ENCODE assay signal across 16 mouse cellular contexts in the genomic region with DNA sequence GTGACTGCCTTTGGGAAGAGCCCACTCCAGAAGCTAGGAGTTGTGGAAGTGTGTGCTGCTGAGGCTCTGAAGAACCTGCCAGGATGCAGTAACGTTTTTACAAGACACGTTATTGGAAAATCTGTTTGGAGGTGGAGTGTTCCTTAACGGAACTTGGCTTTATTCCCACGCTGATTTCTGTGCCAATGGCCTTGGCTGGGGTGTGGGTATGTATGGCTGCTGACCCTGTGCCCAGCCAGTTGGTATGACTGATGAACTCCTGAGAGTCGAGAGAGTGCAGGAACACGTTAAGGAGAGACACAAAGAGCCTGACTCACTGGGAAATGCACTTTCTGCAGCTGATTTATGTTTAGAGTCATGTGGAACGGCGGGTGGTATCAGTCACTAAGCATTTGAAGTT.
DNase-seq lines count a peak whose midpoint lies in the region; ATAC-seq and TF ChIP-seq lines count a peak whose summit lies in the region.
"Had no signal": no experiment of that assay in that cellular context is flagged by ENCODE, and none has a peak within 500 bp of the region (broad histone marks: within the 10 kb centered on the region; RNA-seq: fewer than 3 reads in every experiment).

No protein-coding gene starts in this region.

- no peaks in the 10 kb centered on the region for H3K9me3 ChIP-seq in hindbrain, postnatal 0 days (ENCODE audit: low read length)
- no peaks in the 10 kb centered on the region for H3K9me3 ChIP-seq in hindbrain, embryonic 10.5 days
- no peaks in the 10 kb centered on the region for H3K9me3 ChIP-seq in lung, embryonic 14.5 days (ENCODE audit: low read depth, low read length)
- H3K9me3 ChIP-seq: embryonic facial prominence, embryonic 10.5 days; forebrain, embryonic 15.5 days; heart, embryonic 13.5 days had no signal

- no peaks in the 10 kb centered on the region for H3K4me1 ChIP-seq in hindbrain, postnatal 0 days (ENCODE audit: insufficient read depth, low read length)
- H3K4me1 ChIP-seq in hindbrain, embryonic 10.5 days (replicated peaks): no peaks in the 10 kb centered on the region
- H3K4me1 ChIP-seq in lung, embryonic 14.5 days (ENCODE audit: insufficient read depth): no peaks in the 10 kb centered on the region
- H3K4me1 ChIP-seq: embryonic facial prominence, embryonic 10.5 days; forebrain, embryonic 15.5 days; heart, embryonic 13.5 days had no signal

- WGBS in hindbrain, postnatal 0 days: 58% methylated on average over 8 of the region's 8 CpGs
- 92% methylated on average over 8 of the region's 8 CpGs for WGBS in hindbrain, embryonic 10.5 days
- WGBS in lung, embryonic 14.5 days: 62% methylated on average over 8 of the region's 8 CpGs

- H3K4me3 ChIP-seq in hindbrain, postnatal 0 days (ENCODE audit: low read length): no peak overlapping the region
- H3K4me3 ChIP-seq in hindbrain, embryonic 10.5 days: no peak overlapping the region
- H3K4me3 ChIP-seq in lung, embryonic 14.5 days (ENCODE audit: low read depth, low read length): no peak overlapping the region
- H3K4me3 ChIP-seq: embryonic facial prominence, embryonic 10.5 days; erythroblast, embryonic 14.5 days; forebrain, embryonic 15.5 days; heart, embryonic 13.5 days had no signal

- no peaks in the 10 kb centered on the region for H3K27me3 ChIP-seq in hindbrain, postnatal 0 days (ENCODE audit: insufficient read depth, low read length)
- no peaks in the 10 kb centered on the region for H3K27me3 ChIP-seq in hindbrain, embryonic 10.5 days (ENCODE audit: insufficient read depth, poor library complexity, severe bottlenecking)
- no peaks in the 10 kb centered on the region for H3K27me3 ChIP-seq in lung, embryonic 14.5 days (ENCODE audit: insufficient read depth, low read length)
- H3K27me3 ChIP-seq: forebrain, embryonic 15.5 days; heart, embryonic 13.5 days had no signal

- peak; percentile 20 for DNase-seq in hindbrain, postnatal 0 days (ENCODE audit: low spot score)
- no peak for DNase-seq in hindbrain, embryonic 10.5 days (ENCODE audit: low spot score)
- DNase-seq in lung, embryonic 14.5 days: peak; percentile 25
- DNase-seq in lung, postnatal 10 days: no peak
- peak; percentile 6 for DNase-seq in adipocyte (ENCODE audit: low spot score)
- peak; percentile 32 to 53 for DNase-seq in adrenal gland, postnatal 36 days
- DNase-seq in right cerebral cortex, adult 2 months (ENCODE audit: low spot score in 2 of 2): no peak
- DNase-seq: lung, adult 2 months; midbrain, embryonic 14.5 days; thymus, postnatal 36 days had no signal

- ATAC-seq in hindbrain, postnatal 0 days: no peak
- no peak for ATAC-seq in lung, embryonic 14.5 days (ENCODE audit: insufficient read depth)
- no peak for ATAC-seq in erythroblast, adult 5-6 weeks (replicated peaks; ENCODE audit: low FRiP score, poor library complexity, severe bottlenecking)
- ATAC-seq: forebrain, embryonic 15.5 days had no signal

- no peak overlapping the region for H3K9ac ChIP-seq in hindbrain, postnatal 0 days (replicated peaks; ENCODE audit: low read length)
- H3K9ac ChIP-seq in lung, embryonic 14.5 days: no peak overlapping the region
- H3K9ac ChIP-seq: forebrain, embryonic 15.5 days; heart, embryonic 13.5 days had no signal

- no peak for TF ChIP-seq CTCF in hindbrain, postnatal 0 days (IDR thresholded peaks at IDR 0.05; ENCODE audit: low read depth)
- no peak for TF ChIP-seq CTCF in lung, embryonic 14.5 days (IDR thresholded peaks at IDR 0.05; ENCODE audit: low read depth)

- H3K27ac ChIP-seq in hindbrain, postnatal 0 days: no peak overlapping the region
- no peak overlapping the region for H3K27ac ChIP-seq in hindbrain, embryonic 10.5 days
- H3K27ac ChIP-seq in lung, embryonic 14.5 days (ENCODE audit: low read depth): no peak overlapping the region
- H3K27ac ChIP-seq: embryonic facial prominence, embryonic 10.5 days; forebrain, embryonic 15.5 days; heart, embryonic 13.5 days had no signal

- H3K36me3 ChIP-seq in hindbrain, postnatal 0 days (ENCODE audit: insufficient read depth, low read length): peaks cover 8% of the 10 kb centered on the region; the same call in 1 of the 2 replicates
- H3K36me3 ChIP-seq in hindbrain, embryonic 10.5 days: peaks cover 87% of the 10 kb centered on the region
- H3K36me3 ChIP-seq in lung, embryonic 14.5 days (ENCODE audit: insufficient read depth): peaks cover 34% of the 10 kb centered on the region; the same call in 1 of the 2 replicates

- H3K4me2 ChIP-seq in hindbrain, postnatal 0 days (ENCODE audit: low read depth, low read length): no peak overlapping the region
- no peak overlapping the region for H3K4me2 ChIP-seq in lung, embryonic 14.5 days
- H3K4me2 ChIP-seq: forebrain, embryonic 15.5 days; heart, embryonic 13.5 days; liver, embryonic 11.5 days had no signal

Comparison
In these comparisons a context has a peak if more than half of its experiments do, and no peak if none do; other contexts are left out.
1. DNase-seq: peak in hindbrain, postnatal 0 days (single experiment), lung, embryonic 14.5 days (single experiment), adipocyte (single experiment) and adrenal gland, postnatal 36 days (2 of 2); none in hindbrain, embryonic 10.5 days (single experiment), lung, postnatal 10 days (single experiment) and right cerebral cortex, adult 2 months (0 of 2).